Mouse (Mus musculus) heart, adult 8-10 months (tissue): ENCODE results near the gene Ptpn11. TPM values are rescaled to one million over a fixed set of nuclear protein-coding genes. Genes with fewer than 3 reads are reported as not detected.

Source experiments
- DNase-seq: peaks from one replicate; pipeline ENCODE4 v3.0.0; 2022; ENCODE audit warnings: low spot score
- total RNA-seq, 4 experiments: library from RNA; stranded (reverse); gene quantifications; 2 replicates each; pipeline ENCODE4 v1.2.4; 2022

Ptpn11 gene
- total RNA-seq, 4 experiments from 2014 or later, result 163 to 187 (median 182) TPM

- DNase-seq, result no peak
These were observed 65.6 kb downstream of the Ptpn11 start for GRCm38 (mm10) chr5:121125563-121125962.

- no peak for DNase-seq
These were observed 66.7 kb downstream of the Ptpn11 start for GRCm38 (mm10) chr5:121124208-121125185.

GRCm38 (mm10) chr5:121123399-121123798, 67.8 kb downstream of the Ptpn11 start:
- DNase-seq, result no peak

- DNase-seq, result no peak
These were observed 68.6 kb downstream of the Ptpn11 start for GRCm38 (mm10) chr5:121122577-121122976.

- DNase-seq, result no peak
These were observed 69.2 kb downstream of the Ptpn11 start for GRCm38 (mm10) chr5:121122036-121122435.

- DNase-seq, result no peak
These were observed 71.7 kb downstream of the Ptpn11 start for GRCm38 (mm10) chr5:121119331-121120034.

GRCm38 (mm10) chr5:121118345-121118744, 72.9 kb downstream of the Ptpn11 start:
- DNase-seq, result no peak

GRCm38 (mm10) chr5:121116941-121117340, 74.3 kb downstream of the Ptpn11 start:
- DNase-seq, result no peak

- no peak for DNase-seq
These were observed 75.6 kb downstream of the Ptpn11 start for GRCm38 (mm10) chr5:121115391-121116157.

- no peak for DNase-seq
These were observed 77.0 kb downstream of the Ptpn11 start for GRCm38 (mm10) chr5:121114151-121114550.

GRCm38 (mm10) chr5:121112390-121112789, 78.8 kb downstream of the Ptpn11 start:
- no peak for DNase-seq

GRCm38 (mm10) chr5:121111106-121111915, 79.9 kb downstream of the Ptpn11 start:
- no peak for DNase-seq

GRCm38 (mm10) chr5:121109185-121109584, 82.0 kb downstream of the Ptpn11 start:
- DNase-seq, result no peak

- no peak for DNase-seq
These were observed 84.3 kb downstream of the Ptpn11 start for GRCm38 (mm10) chr5:121106913-121107312.

GRCm38 (mm10) chr5:121100886-121101580, 90.2 kb downstream of the Ptpn11 start:
- DNase-seq, result no peak

GRCm38 (mm10) chr5:121100095-121100494, 91.1 kb downstream of the Ptpn11 start:
- DNase-seq, result no peak

GRCm38 (mm10) chr5:121097970-121098369, 93.2 kb downstream of the Ptpn11 start:
- no peak for DNase-seq

- no peak for DNase-seq
These were observed 94.5 kb downstream of the Ptpn11 start for GRCm38 (mm10) chr5:121096744-121097143.

- DNase-seq, result no peak
These were observed 97.9 kb downstream of the Ptpn11 start for GRCm38 (mm10) chr5:121093281-121093680.

GRCm38 (mm10) chr5:121089660-121090059, 101.5 kb downstream of the Ptpn11 start:
- DNase-seq, result no peak
